Mouse (Mus musculus): Measurements from ENCODE around the gene Nrxn1. TPM values are rescaled to one million over a fixed set of nuclear protein-coding genes. Genes with fewer than 3 reads are reported as not detected.

Nrxn1 gene
- total RNA-seq, 1 experiment from 2014 or later: 0.47 TPM

DNA sequence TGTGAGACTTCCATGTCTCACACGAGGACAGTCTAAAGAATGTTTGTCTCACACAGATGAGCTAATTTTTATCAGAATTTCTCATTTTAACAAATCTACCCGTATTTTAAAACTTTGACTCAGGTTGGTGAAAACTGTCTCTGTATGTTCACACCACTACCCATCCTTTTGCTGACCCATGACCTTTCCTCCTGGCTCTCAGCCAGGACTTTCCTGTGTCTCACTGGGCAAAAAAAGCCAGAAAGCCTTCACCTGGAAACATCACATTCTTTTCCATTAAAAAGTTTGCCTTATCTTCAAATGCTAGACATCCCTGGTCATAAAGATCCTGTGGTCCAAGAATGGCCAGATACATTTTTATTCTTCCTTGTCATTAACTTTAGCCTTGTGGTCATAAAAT lies 274.5 kb downstream of the Nrxn1 start:
- ATAC-seq (ENCODE audit: extremely low read depth, insufficient number of reproducible peaks, low FRiP score, poor library complexity, severe bottlenecking): no peak

- ATAC-seq (ENCODE audit: extremely low read depth, insufficient number of reproducible peaks, low FRiP score, poor library complexity, severe bottlenecking): no peak
These were observed 275.0 kb downstream of the Nrxn1 start for GRCm38 (mm10) chr17:90817898-90818297.

DNA sequence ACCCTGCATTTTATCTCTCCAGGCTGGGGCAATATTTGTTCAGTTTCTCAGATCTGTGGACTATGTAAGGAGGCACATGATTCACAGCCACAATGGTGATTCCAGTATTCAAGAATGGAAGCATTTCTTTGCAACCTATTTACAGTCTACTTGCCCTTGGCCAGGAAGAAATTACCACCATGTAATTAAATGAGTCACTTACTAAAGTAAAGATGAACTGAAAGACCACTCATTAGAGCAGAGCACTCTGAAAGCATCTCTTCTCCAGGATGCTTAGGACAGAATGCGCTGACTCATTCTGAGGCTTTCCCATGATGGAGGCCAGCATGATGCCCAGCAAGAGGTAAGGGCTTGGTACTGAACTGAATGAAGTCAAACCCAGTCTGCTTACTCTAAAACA lies 277.6 kb downstream of the Nrxn1 start:
- no peak for ATAC-seq (ENCODE audit: extremely low read depth, insufficient number of reproducible peaks, low FRiP score, poor library complexity, severe bottlenecking)

GRCm38 (mm10) chr17:90813760-90814159 lies 279.1 kb downstream of the Nrxn1 start:
- ATAC-seq (ENCODE audit: extremely low read depth, insufficient number of reproducible peaks, low FRiP score, poor library complexity, severe bottlenecking): no peak

GRCm38 (mm10) chr17:90812485-90812884 lies 280.4 kb downstream of the Nrxn1 start:
- no peak for ATAC-seq (ENCODE audit: extremely low read depth, insufficient number of reproducible peaks, low FRiP score, poor library complexity, severe bottlenecking)

DNA sequence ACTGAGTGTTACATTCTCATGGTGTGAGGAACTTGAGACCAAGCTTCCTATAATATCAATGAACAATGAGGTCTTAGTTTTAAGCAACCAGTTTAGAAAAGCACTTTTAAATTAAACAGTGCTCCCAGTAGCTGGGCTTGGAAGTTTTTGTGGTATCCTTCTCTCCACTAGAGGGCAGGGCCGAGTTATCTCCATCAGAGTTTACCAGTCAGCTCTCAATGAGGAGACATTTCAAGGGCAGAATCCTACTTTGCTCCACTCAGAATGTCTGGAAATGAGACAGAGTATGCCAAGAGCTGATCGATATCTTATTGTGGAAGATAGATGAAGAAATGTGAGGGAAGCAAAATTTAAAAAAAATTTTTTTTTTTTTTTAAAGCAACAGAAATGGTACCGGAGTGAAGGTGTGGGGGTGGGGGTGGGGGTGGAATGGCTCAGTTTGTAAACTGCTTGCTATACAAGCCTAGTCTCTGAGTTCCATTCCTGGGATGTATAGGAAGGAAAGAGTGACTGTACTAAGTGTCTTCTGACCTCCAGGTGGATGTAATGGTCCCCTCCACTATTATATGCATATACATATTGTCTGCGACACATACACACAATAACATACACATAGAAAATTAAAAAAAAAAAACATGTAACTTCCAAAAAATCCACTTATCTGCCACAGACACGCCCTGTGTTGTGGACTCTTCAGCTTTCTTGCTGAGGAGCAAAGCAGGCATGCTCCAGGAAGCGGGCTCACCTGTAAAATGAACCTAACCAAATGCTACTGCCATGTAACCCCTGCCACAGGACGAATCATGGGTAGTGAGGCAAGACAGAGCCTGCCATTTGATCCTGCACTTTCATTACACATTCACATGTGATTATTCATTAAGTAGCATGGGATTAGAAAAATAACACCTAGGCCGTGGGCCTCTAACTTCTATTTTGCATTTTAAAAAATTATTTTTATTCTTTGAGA lies 283.4 kb downstream of the Nrxn1 start:
- no peak for ATAC-seq (ENCODE audit: extremely low read depth, insufficient number of reproducible peaks, low FRiP score, poor library complexity, severe bottlenecking)

DNA sequence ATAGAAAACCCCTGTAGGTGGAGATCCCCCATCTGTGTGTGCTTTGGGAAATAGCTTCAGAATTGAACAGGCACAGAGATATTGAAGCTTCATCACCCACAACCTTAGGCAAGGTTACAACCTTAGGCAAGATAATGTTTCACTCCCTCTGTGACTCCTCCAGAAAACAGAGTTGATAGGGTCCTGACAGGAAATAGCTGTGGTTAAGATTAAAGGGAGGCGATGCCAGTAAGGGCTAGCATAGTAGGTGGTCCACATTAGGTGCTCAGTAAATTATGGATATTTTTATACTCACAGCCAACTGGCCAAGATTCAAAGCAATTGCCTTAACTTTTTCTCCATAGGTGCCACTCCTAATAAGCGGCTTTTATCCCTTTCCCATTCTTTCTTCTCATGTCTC lies 284.6 kb downstream of the Nrxn1 start:
- ATAC-seq (ENCODE audit: extremely low read depth, insufficient number of reproducible peaks, low FRiP score, poor library complexity, severe bottlenecking): no peak

- ATAC-seq (ENCODE audit: extremely low read depth, insufficient number of reproducible peaks, low FRiP score, poor library complexity, severe bottlenecking): no peak
These were observed 285.7 kb downstream of the Nrxn1 start for GRCm38 (mm10) chr17:90807199-90807598.

GRCm38 (mm10) chr17:90798689-90799088 lies 294.2 kb downstream of the Nrxn1 start:
- no peak for ATAC-seq (ENCODE audit: extremely low read depth, insufficient number of reproducible peaks, low FRiP score, poor library complexity, severe bottlenecking)

DNA sequence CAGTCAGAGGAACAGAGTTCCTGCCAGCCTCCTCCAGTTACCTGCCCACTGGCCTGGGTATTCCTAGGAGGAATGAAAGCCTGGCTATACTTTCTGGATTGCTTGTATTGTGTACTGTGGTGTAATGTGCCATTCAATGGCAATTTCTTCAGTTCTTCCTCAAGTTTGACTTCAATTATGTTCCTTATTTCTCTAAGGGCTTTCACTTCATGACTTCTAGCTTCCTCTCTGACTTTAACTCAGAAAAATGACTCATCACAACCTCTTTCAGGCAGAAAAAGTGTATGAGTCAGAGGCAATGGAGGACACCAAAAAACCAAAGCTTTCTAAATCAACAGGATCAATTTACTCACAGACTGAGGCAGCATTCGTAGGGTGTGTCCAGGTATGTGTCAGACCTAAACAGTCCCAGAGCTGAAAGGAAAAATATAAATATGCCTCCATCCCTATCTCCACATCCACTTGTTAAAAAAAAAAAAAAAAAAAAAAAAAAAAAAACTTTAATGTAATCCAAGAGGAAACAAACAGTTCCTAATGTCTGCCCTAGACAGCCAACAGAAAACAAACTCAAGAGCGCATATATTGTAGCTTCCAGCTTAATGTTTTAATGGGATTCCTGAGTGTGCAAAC lies 295.1 kb downstream of the Nrxn1 start:
- no peak for ATAC-seq (ENCODE audit: extremely low read depth, insufficient number of reproducible peaks, low FRiP score, poor library complexity, severe bottlenecking)

DNA sequence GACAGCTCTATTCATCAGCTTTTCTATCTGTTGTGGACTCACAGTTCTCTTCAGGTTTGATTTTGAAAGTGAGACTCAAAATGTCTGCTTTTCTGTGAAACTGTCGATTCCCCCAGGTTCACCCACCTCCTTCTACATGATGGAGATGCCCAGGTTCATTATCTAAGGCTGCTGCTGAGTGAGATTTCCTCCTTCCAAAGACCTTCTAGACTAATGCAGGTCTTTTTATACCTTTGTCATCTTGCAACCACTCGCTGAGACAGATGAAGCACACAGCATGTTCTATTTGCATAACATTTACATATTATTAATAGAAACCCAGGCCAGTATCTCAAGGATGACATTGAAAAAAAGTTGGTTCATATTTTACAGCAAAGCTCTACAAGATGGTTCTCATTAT lies 295.9 kb downstream of the Nrxn1 start:
- ATAC-seq (ENCODE audit: extremely low read depth, insufficient number of reproducible peaks, low FRiP score, poor library complexity, severe bottlenecking): no peak

- no peak for ATAC-seq (ENCODE audit: extremely low read depth, insufficient number of reproducible peaks, low FRiP score, poor library complexity, severe bottlenecking)
These were observed 304.3 kb downstream of the Nrxn1 start for GRCm38 (mm10) chr17:90788491-90789127.

DNA sequence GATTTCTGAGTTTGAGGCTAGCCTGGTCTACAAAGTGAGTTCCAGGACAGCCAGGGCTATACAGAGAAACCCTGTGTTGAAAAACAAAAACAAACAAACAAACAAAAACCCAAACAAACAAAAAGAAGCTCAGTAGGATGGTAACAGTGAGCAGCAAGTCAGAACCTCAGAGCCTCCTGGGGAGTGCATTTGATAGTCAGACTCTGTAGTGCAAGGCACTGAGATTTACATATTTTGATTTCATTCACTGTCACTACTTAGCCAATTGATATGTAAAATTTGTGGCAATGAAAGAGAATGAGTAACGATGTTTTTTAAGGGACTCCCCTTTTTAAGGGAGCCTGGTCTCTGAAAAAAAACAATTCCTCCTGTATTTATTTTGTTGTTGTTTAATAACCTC lies 304.8 kb downstream of the Nrxn1 start:
- ATAC-seq (ENCODE audit: extremely low read depth, insufficient number of reproducible peaks, low FRiP score, poor library complexity, severe bottlenecking): no peak

GRCm38 (mm10) chr17:90787121-90787788 lies 305.6 kb downstream of the Nrxn1 start:
- no peak for ATAC-seq (ENCODE audit: extremely low read depth, insufficient number of reproducible peaks, low FRiP score, poor library complexity, severe bottlenecking)

- ATAC-seq (ENCODE audit: extremely low read depth, insufficient number of reproducible peaks, low FRiP score, poor library complexity, severe bottlenecking): no peak
These were observed 312.4 kb downstream of the Nrxn1 start for GRCm38 (mm10) chr17:90780481-90780880.

GRCm38 (mm10) chr17:90775397-90775796 lies 317.5 kb downstream of the Nrxn1 start:
- no peak for ATAC-seq (ENCODE audit: extremely low read depth, insufficient number of reproducible peaks, low FRiP score, poor library complexity, severe bottlenecking)

- no peak for ATAC-seq (ENCODE audit: extremely low read depth, insufficient number of reproducible peaks, low FRiP score, poor library complexity, severe bottlenecking)
These were observed 319.6 kb downstream of the Nrxn1 start for GRCm38 (mm10) chr17:90773233-90773632.

DNA sequence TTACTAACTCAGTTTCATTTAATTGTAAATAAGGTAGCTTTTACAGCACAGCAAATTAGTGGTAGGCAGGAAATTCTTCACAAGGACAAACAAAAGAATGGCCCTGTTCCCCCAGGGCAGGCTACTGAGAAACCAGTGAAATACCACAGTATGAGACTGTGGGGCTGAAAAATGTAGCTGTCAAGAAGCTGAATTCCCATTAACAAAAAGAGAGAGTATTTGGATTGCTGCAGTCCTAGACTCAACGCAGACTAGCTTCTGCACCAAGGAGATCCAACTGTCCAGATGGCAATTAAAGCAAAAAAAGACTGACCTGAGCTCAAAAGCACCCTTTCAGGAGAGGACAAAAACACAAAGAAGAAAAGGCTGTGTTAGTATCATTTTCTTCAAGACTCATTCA lies 324.7 kb downstream of the Nrxn1 start:
- no peak for ATAC-seq (ENCODE audit: extremely low read depth, insufficient number of reproducible peaks, low FRiP score, poor library complexity, severe bottlenecking)

- ATAC-seq (ENCODE audit: extremely low read depth, insufficient number of reproducible peaks, low FRiP score, poor library complexity, severe bottlenecking): no peak
These were observed 365.7 kb downstream of the Nrxn1 start for GRCm38 (mm10) chr17:90727124-90727523.

All from neutrophil, adult 5-6 weeks (primary cell).